Mouse (Mus musculus) urinary bladder, adult 2 months (tissue): ENCODE results near the gene Rufy4. TPM values are rescaled to one million over a fixed set of nuclear protein-coding genes. Genes with fewer than 3 reads are reported as not detected.

Source experiments
- DNase-seq: peaks from one replicate; pipeline ENCODE4 v3.0.0; 2022; ENCODE audit warnings: low spot score
- polyA plus RNA-seq: library from polyadenylated mRNA; depleted of rRNA; stranded (reverse); fragments of >200 nt; gene quantifications from 2 replicates; pipeline ENCODE4 v1.2.3, GENCODE M21; 2012; rRNA removed

Rufy4 gene
- polyA plus RNA-seq, result 1.2 TPM in 2 replicates

- DNase-seq, result peak; percentile 44
Measured at GRCm38 (mm10) chr1:74124991-74125552, at the start of gene Rufy4. Gene Rufy4 (plus strand): TSS chr1:74125541.

- no peak for DNase-seq
Measured at GRCm38 (mm10) chr1:74076230-74076629, 49.1 kb upstream of the Rufy4 start.

- DNase-seq, result peak; percentile 72
Measured at GRCm38 (mm10) chr1:74077353-74077752, 48.0 kb upstream of the Rufy4 start.

GRCm38 (mm10) chr1:74081573-74081989 lies 43.8 kb upstream of the Rufy4 start:
- no peak for DNase-seq

- DNase-seq, result no peak
Measured at GRCm38 (mm10) chr1:74082841-74083463, 42.4 kb upstream of the Rufy4 start.

- no peak for DNase-seq
Measured at GRCm38 (mm10) chr1:74084065-74084705, 41.2 kb upstream of the Rufy4 start.

- DNase-seq, result no peak
Measured at GRCm38 (mm10) chr1:74084752-74085151, 40.6 kb upstream of the Rufy4 start.

- no peak for DNase-seq
Measured at GRCm38 (mm10) chr1:74085566-74085965, 39.8 kb upstream of the Rufy4 start.

- no peak for DNase-seq
Measured at GRCm38 (mm10) chr1:74088569-74088968, 36.8 kb upstream of the Rufy4 start.

- DNase-seq, result no peak
Measured at GRCm38 (mm10) chr1:74090329-74090728, 35.0 kb upstream of the Rufy4 start.

GRCm38 (mm10) chr1:74091138-74091537 lies 34.2 kb upstream of the Rufy4 start:
- no peak for DNase-seq

GRCm38 (mm10) chr1:74091611-74092224 lies 33.6 kb upstream of the Rufy4 start:
- no peak for DNase-seq

- no peak for DNase-seq
Measured at GRCm38 (mm10) chr1:74092242-74092641, 33.1 kb upstream of the Rufy4 start.

- no peak for DNase-seq
Measured at GRCm38 (mm10) chr1:74093447-74093846, 31.9 kb upstream of the Rufy4 start.

- DNase-seq, result no peak
Measured at GRCm38 (mm10) chr1:74094497-74095270, 30.7 kb upstream of the Rufy4 start.

- DNase-seq, result no peak
Measured at GRCm38 (mm10) chr1:74095296-74095695, 30.0 kb upstream of the Rufy4 start.

GRCm38 (mm10) chr1:74095728-74096127 lies 29.6 kb upstream of the Rufy4 start:
- DNase-seq, result no peak

- DNase-seq, result no peak
Measured at GRCm38 (mm10) chr1:74098004-74099000, 27.0 kb upstream of the Rufy4 start.

- no peak for DNase-seq
Measured at GRCm38 (mm10) chr1:74099001-74099435, 26.3 kb upstream of the Rufy4 start.

GRCm38 (mm10) chr1:74103654-74104353 lies 21.5 kb upstream of the Rufy4 start:
- no peak for DNase-seq
